Mouse (Mus musculus): ENCODE results near the gene Cog1.

DNA sequence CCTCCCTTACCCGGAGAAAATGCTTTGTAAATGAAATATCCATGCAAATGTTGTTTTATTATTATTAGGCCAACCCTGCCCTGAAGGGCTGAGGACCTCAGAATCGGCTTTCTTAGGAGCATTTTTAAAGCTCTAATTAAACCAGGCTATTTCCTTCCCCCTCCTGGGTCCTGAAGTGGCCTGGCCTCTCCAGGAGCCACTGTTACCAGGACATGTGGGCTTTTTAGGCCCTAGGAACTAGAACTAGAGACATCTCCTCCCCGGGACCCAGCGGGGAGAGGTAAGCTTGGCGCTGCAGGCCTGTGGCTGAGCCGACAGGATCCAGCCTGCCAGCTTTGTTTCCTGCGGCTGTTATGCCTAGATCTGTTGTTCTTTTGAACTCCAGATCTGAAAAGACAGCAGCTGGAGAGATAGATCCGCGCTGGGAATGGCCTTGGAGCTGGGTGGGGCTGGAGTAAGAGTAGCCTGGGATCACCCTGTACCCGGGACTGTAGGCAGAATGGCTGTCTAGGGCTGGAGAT lies 61.3 kb downstream of the Cog1 start:
- TF ChIP-seq MAFK (IDR thresholded peaks at IDR 0.05; ENCODE audit: insufficient read depth, low read depth, low read length) (no peak), ZNF384 (IDR thresholded peaks at IDR 0.05; ENCODE audit: low read depth, low read length) (no peak), HCFC1 (IDR thresholded peaks at IDR 0.05; ENCODE audit: borderline replicate concordance, insufficient read depth, low read length) (no peak), ZC3H11A (IDR thresholded peaks at IDR 0.05; ENCODE audit: borderline replicate concordance, low read depth, low read length) (no peak)
